Mouse (Mus musculus) adrenal gland, adult (tissue): ENCODE measurements around the gene Itsn1.
A peak's percentile ranks its signal among the peaks of the same experiment; 100 is the strongest.

ENCODE experiments used
- DNase-seq, 2 experiments: peaks; one replicate each; pipeline ENCODE4 v3.0.0; 2022 to 2023; ENCODE audit warnings: low spot score in 1 of 2; ENCODE audit not compliant: inconsistent age in 2 of 2

Gene Itsn1

GRCm38 (mm10) chr16:91804831-91805230, 75.8 kb downstream of the Itsn1 start:
- DNase-seq: no peak

DNA sequence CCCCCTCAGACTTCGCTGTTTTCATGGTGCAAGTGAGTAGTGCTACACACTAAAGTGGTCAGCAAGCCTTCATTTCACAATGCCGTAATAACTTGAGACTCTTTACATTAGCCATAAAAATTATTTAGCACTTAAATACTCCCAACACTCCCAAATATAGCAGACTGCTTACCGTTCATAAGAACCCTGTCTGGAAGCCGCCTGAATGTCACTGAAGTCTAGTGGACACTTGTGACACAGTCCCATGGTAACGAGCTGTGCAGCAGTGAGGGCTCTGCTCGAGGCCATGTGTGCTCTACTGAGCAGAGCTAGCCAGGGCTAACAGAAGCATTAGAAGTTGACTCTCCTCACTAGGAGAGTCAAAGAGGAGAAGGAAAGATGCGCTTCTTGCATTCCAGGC, 81.2 kb downstream of the Itsn1 start:
- DNase-seq: no peak

DNA sequence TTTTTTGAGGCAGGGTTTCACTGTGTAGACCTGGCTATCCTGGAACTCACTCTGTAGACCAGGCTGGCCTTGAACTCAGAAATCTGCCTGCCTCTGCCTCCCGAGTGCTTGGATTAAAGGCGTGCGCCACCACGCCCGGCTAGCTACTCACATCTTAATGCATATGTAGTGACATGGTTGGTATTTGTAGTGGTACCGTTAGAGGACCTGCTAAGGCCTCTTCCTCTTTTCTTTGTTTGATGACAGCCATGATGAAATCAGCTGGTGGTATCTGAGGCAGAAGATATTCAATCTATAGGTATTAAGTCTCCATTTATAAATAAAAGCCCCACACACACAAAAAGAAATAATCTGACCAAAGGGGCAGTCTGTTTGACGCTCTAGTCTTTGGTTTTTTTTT, 82.3 kb downstream of the Itsn1 start:
- no peak for DNase-seq

- peak; percentile 33 to 57 for DNase-seq
These were observed 82.8 kb downstream of the Itsn1 start for GRCm38 (mm10) chr16:91811876-91812275.

GRCm38 (mm10) chr16:91813543-91813942, 84.5 kb downstream of the Itsn1 start:
- DNase-seq: no peak

- DNase-seq: no peak
These were observed 86.0 kb downstream of the Itsn1 start for GRCm38 (mm10) chr16:91815067-91815466.

DNA sequence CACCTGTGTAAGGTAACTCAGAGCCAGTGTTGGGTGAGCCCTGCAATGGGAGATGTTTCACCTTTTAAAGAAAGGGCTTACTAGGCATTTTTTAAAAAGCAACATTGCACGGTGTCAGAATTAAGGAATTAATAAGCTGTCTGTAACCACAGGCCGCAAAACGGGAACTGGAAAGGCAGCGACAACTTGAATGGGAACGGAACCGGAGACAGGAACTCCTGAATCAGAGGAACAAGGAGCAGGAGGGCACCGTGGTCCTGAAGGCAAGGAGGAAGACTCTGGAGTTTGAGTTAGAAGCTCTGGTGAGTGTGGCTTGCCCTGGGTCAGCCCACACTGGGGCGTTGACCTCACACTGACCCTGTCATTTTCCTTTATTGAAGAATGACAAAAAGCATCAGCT, 91.2 kb downstream of the Itsn1 start:
- DNase-seq: no peak

GRCm38 (mm10) chr16:91822325-91822724, 93.2 kb downstream of the Itsn1 start:
- DNase-seq: no peak

GRCm38 (mm10) chr16:91822759-91823158, 93.7 kb downstream of the Itsn1 start:
- no peak for DNase-seq

DNA sequence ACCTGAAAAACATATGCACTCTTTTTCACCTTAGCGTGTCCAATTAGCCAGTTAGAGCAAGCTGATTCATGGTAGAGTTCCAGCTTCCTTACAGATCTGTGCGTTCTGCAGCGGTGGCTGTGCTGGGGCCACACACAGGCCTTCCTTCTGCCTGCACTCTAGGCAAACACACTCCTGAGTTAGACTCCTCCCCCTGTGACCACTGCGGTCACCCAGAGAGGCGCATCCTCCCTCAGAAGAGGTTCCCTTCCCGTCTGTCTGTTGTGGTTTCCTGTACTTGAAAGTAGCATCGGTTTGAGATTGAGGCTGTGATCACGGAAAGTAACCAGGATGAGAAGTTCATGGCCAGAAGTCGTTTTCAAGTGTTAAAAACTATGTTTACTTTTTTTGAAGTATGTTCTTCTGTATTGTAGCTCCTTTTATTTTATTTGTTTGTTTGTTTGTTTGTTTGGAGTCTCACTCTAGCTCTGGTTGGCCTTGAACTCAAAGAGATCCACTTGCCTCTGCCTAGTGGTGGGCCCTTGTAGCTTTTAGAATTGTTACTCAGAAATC, 96.8 kb downstream of the Itsn1 start:
- DNase-seq: peak in 1 of 2 experiments; percentile 48

DNA sequence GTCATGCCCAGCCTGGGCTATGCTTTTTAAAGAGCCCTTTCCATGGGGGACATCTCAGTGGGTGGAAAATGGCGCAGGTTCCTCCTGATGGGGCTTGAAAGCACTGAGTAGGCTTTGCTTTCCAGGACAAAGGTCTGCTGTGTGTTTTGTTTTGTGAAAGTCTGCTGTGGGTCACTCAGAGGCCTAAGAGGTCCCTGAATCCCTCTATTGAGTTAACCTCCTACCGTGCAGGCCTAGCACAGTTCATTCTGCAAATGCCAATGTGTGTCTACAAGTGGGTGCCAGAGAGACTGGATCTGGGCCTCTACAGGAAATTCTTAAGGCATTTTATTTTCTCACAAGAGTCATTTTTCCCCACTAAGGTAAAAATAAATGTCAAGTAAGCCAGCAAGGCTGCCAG, 97.8 kb downstream of the Itsn1 start:
- no peak for DNase-seq

- DNase-seq: no peak
These were observed 98.4 kb downstream of the Itsn1 start for GRCm38 (mm10) chr16:91827456-91827855.

DNA sequence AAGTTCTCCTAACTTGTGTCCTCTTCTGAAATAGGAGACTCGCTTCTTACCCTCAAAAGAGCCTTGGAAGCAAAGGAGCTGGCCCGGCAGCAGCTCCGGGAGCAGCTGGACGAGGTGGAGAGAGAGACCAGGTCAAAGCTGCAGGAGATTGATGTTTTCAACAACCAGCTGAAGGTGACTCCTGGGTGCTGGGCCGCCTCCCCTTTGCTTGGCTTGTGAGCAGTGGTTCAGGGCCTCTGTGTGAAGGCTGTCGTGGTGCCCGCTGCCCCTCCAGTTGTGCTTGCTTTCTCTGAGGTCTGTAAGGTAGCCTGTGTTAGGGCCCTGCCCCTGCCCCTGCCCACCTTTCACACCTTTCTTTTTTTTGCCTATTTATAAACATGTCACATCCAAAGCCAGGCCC, 99.1 kb downstream of the Itsn1 start:
- DNase-seq: peak in 1 of 2 experiments; percentile 50

- no peak for DNase-seq
These were observed 99.5 kb downstream of the Itsn1 start for GRCm38 (mm10) chr16:91828603-91829002.

DNA sequence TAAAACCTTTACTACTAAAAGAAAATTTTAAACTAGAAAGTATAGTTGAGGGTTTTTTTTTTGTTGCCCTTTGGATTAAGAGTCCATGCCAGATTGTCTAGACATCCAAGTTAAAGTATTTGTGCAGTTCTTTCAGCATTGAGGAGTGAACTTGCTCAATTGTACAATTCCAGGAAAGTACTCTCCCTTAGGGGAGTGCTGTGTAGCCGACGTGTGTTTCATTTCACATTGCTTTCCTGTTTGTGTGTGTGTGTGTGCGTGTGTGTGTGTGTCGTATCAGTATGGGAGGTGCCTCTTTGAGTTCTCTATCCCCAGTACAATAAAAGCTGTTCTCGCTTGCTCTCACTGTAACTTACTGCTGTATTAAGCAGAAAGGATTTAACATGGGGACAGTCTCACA, 100.0 kb downstream of the Itsn1 start:
- peak in 1 of 2 experiments; percentile 30 for DNase-seq

DNA sequence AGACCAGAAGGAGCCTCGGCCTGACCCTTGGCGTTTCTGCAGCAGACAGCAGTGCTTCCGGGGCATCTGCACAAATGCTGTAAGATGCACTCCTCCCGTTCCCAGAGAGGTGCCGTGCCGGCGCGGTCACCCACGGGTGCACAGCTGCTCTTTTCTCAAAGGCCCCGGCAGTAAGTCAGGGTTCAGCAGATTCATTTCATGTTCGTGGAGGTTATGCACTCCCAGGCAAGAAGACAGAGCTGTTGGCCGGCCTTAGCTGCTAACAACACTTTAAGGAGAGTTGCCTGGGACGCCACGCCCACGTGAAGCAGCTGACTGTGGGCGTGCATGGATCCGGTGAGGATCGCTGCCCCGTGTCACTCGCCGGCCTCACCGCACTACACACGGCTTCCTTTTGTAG, 101.2 kb downstream of the Itsn1 start:
- no peak for DNase-seq

- no peak for DNase-seq
These were observed 104.0 kb downstream of the Itsn1 start for GRCm38 (mm10) chr16:91833121-91833520.

GRCm38 (mm10) chr16:91833558-91833957, 104.5 kb downstream of the Itsn1 start:
- DNase-seq: no peak

DNA sequence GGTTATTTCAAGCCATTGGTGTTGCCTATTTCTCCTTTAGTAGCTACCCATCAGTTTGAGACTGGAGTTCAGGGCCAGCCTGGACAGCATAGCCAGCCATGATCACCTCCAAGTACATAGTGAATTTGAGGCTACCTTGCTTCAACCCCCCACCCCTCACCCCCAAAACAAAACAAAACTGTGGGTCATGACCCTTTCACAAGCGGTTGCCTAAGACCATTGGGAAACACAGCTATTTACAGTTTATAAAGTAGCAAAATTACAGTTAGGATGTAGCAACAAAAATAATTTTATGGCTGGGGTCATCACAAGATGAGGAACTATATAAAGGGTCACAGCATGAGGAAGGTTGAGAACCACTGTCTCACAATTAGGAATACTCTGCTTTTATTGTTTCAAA, 104.9 kb downstream of the Itsn1 start:
- DNase-seq: no peak

DNA sequence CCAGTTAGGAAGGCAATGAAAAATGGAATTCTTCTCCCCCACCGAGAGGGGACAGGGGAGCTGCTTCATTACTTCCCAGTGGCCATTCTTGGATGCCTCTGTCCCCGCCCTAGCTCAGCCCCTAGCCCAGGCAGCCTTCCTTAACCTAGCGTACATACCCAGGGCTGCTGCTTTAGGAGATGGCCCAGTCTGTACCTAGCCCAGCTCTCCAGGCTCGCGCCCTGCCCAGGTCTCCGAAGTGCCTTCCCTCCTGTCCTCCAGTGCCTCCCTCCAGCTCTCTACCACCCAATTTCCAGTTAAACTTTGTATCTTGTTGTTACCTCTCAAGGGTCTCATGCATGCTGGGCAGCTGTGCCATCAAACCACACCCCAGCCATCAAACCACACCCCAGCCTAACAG, 106.7 kb downstream of the Itsn1 start:
- no peak for DNase-seq

DNA sequence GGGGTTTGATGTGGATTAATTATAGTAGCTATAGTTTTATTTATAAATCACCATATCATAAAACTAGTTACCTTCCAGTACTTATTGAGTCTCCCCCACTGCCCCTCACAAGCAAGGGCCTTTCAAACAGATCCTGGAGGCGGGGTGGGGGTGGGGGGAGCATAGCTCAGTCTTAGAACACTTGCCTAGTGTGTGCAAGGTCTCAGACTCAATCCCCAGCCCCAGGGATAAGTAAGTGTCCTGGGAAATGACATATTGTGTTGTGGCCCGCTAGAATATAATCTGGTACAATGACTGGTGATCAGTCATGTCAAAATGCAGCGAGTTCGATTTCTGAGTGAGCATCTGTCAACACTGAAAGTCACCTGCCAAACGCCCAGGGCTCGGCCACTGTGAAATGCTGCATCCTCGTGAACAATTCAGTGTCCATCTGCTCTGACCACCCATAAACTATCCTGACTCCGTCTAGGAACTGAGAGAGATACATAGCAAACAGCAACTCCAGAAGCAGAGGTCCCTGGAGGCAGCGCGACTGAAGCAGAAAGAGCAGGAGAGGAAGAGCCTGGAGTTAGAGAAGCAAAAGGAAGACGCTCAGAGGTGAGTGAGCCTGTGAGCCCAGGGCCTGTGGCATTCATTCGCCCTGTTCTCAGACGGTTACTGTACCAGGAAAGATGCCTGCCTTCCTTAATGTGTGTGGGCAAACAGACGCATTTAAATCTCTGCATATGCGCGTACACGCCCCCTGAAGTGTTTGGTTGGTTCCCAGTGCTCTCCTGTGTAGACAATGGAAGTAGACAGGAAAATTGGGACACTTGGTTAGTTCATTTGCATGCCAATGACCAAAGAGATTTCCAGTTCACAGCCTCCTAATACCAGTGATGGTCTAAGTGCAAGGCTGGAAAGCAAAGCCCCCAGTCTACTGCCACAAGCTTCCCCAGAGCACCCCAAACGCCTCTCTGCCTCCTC, 107.8 kb downstream of the Itsn1 start:
- no peak for DNase-seq

- no peak for DNase-seq
These were observed 108.5 kb downstream of the Itsn1 start for GRCm38 (mm10) chr16:91837558-91838041.
